Mouse (Mus musculus) thymus, adult 2 months (tissue): ENCODE measurements around the gene Ldb3. TPM values are rescaled to one million over a fixed set of nuclear protein-coding genes. Genes with fewer than 3 reads are reported as not detected.

Experiments used
- DNase-seq: peaks from one replicate; pipeline ENCODE4 v3.0.0; 2021
- H3K27ac ChIP-seq: fragments of 200-500 bp; 2 replicates; pipeline ENCODE4 v1.5.1; 2012; ENCODE audit warnings: low read length, control low read depth; ENCODE audit not compliant: control insufficient read depth, insufficient read depth
- H3K27me3 ChIP-seq: fragments of 200-500 bp; 2 replicates; pipeline ENCODE4 v1.6.1; 2012; ENCODE audit warnings: mild to moderate bottlenecking, low read length, moderate library complexity, mixed read lengths; ENCODE audit not compliant: control insufficient read depth, insufficient read depth
- H3K36me3 ChIP-seq: fragments of 200-500 bp; 2 replicates; pipeline ENCODE4 v1.6.1; 2012; ENCODE audit warnings: mild to moderate bottlenecking, low read length, moderate library complexity; ENCODE audit not compliant: control insufficient read depth, insufficient read depth
- H3K4me1 ChIP-seq: fragments of 200-500 bp; replicated peaks from 2 replicates; pipeline ENCODE4 v1.6.1; 2012; ENCODE audit warnings: low read length; ENCODE audit not compliant: control insufficient read depth, insufficient read depth
- H3K4me3 ChIP-seq: fragments of 200-500 bp; 2 replicates; pipeline ENCODE4 v1.5.1; 2012; ENCODE audit warnings: mild to moderate bottlenecking, low read length, control low read depth, moderate library complexity; ENCODE audit not compliant: control insufficient read depth, insufficient read depth
- CTCF ChIP-seq: fragments of 200-500 bp; IDR thresholded peaks from 2 replicates; pipeline ENCODE4 v1.5.1; 2012; ENCODE audit warnings: mild to moderate bottlenecking, control low read depth, low read length, moderate library complexity, borderline replicate concordance; ENCODE audit not compliant: control insufficient read depth, poor library complexity, insufficient read depth; ENCODE audit errors: extremely low read depth
- POLR2A ChIP-seq: fragments of 200-500 bp; IDR thresholded peaks from 2 replicates; pipeline ENCODE4 v1.6.1; 2012; ENCODE audit warnings: mild to moderate bottlenecking, low read length, control low read depth, moderate library complexity; ENCODE audit not compliant: control insufficient read depth, poor library complexity, insufficient read depth; ENCODE audit errors: extremely low read depth
- WGBS: fragments of 180-500 bp; shearing (Covaris S2); methylation state at CpG from one replicate; pipeline ENCODE4 v1.1.7; 2018; 5-methylcytosine and 5-hydroxymethylcytosine counted together
- polyA plus RNA-seq: library from polyadenylated mRNA; depleted of rRNA; stranded (reverse); fragments of >200 nt; gene quantifications from 2 replicates; pipeline ENCODE4 v1.2.3, GENCODE M21; 2012; rRNA removed

Gene Ldb3
- polyA plus RNA-seq, 1 experiment, result 63.0 TPM

- no peak for DNase-seq
- TF ChIP-seq CTCF (no peak), POLR2A (no peak)
- no peak overlapping the region for H3K27ac ChIP-seq
- H3K4me1 ChIP-seq, result no peaks in the 10 kb centered on the region
- H3K4me3 ChIP-seq, result no peak overlapping the region
- H3K36me3 ChIP-seq, result no peaks in the 10 kb centered on the region
- WGBS, result 78% methylated on average over 2 of the region's 2 CpGs
- H3K27me3 ChIP-seq, result no peaks in the 10 kb centered on the region
These were observed 98.6 kb downstream of the Ldb3 start for GRCm38 (mm10) chr14:34489928-34490327.

GRCm38 (mm10) chr14:34486169-34486568 lies 102.3 kb downstream of the Ldb3 start:
- 87% methylated on average over 8 of the region's 8 CpGs for WGBS
- no peak for TF ChIP-seq POLR2A
- TF ChIP-seq CTCF, result no peak
- no peak overlapping the region for H3K4me3 ChIP-seq
- H3K27ac ChIP-seq, result no peak overlapping the region
- no peaks in the 10 kb centered on the region for H3K4me1 ChIP-seq
- DNase-seq, result no peak
- H3K27me3 ChIP-seq, result no peaks in the 10 kb centered on the region
- H3K36me3 ChIP-seq, result no peaks in the 10 kb centered on the region

DNA sequence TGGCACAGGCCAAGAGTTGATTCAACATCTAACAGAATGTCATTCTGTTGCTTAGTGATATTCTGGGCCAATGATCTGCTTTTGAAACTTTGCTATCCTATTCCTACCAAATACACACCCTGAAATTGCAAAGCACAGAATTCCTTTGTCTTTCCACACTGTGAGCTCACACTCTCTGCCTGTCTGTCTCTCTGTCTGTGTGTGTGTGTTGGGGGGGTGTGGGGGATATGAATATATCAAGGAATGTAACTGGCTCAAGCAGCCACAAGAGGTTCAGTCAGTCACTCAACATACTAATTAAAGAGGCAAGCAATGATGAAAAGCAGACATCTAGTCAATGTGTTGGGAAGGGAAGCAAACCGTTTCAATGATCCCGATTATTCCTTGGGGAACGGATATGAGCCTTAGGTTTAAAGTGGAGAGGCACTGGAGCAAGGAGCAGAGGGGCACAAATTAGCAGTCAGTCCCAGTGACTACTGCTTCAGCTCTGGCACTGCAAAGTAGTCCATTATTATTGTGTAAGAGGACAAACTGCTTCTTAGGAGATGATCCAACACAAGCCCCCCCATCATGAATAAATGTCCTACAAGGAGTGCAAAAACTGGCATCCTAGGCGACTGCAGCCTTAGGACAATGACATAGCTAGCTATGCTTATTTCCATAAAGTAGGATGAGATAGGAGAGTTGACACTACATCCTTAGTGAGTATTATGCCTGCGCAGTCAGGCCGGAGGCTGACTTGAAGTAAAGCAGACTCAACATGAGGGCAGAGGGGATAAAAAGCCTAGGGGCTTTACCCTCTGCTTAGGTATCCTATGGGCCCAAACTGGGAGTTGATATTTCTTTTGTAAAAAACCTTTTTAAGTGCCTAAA lies 104.8 kb downstream of the Ldb3 start:
- Histone ChIP-seq H3K4me3 (no peak overlapping the region), H3K27ac (no peak overlapping the region), H3K27me3 (no peaks in the 10 kb centered on the region), H3K4me1 (no peaks in the 10 kb centered on the region), H3K36me3 (no peaks in the 10 kb centered on the region)
- DNase-seq, result no peak
- 93% methylated on average over 6 of the region's 6 CpGs for WGBS
- no peak for TF ChIP-seq CTCF
- no peak for TF ChIP-seq POLR2A

Other genes starting within 250 kb of the Ldb3 start
- gene Fam25c, start 233.2 kb downstream of the Ldb3 start, polyA plus RNA-seq, result 1.8 and 2.2 TPM in 2 replicates
- 5.2 and 10.2 TPM in 2 replicates for gene Sncg, start 213.9 kb downstream of the Ldb3 start, polyA plus RNA-seq
- 3.9 and 4.0 TPM in 2 replicates for gene Mmrn2, start 213.2 kb downstream of the Ldb3 start, polyA plus RNA-seq
- 2.0 and 3.1 TPM in 2 replicates for gene Bmpr1a, start 85.3 kb downstream of the Ldb3 start, polyA plus RNA-seq
- gene 9230112D13Rik, start 65.9 kb downstream of the Ldb3 start, polyA plus RNA-seq, result not detected in 2 replicates
- 0.22 and 1.1 TPM in 2 replicates for gene Opn4, start 11.5 kb upstream of the Ldb3 start, polyA plus RNA-seq
- gene Wapl, start 85.2 kb upstream of the Ldb3 start, polyA plus RNA-seq, result 28.4 and 37.9 TPM in 2 replicates
- 0.19 and 0.26 TPM in 2 replicates for gene Grid1, start 231.4 kb upstream of the Ldb3 start, polyA plus RNA-seq